Mouse (Mus musculus) lung, adult 10 weeks (tissue): ENCODE data around the gene Gm49359. TPM values are rescaled to one million over a fixed set of nuclear protein-coding genes. Genes with fewer than 3 reads are reported as not detected.

Experiments
- polyA plus RNA-seq: library from polyadenylated mRNA; stranded (reverse); fragments of 350-450 nt; fragmentation: Illumina TruSeq; extraction: RNeasy Lipid Tissue Mini Kit (QIAGEN cat#74804); gene quantifications from one replicate; pipeline ENCODE4 v1.2.3, GENCODE M21; 2014; ENCODE audit warnings: low read depth, low replicate concordance; ENCODE audit not compliant: insufficient read depth

Gm49359 gene
- 4.4 TPM for polyA plus RNA-seq

DNA sequence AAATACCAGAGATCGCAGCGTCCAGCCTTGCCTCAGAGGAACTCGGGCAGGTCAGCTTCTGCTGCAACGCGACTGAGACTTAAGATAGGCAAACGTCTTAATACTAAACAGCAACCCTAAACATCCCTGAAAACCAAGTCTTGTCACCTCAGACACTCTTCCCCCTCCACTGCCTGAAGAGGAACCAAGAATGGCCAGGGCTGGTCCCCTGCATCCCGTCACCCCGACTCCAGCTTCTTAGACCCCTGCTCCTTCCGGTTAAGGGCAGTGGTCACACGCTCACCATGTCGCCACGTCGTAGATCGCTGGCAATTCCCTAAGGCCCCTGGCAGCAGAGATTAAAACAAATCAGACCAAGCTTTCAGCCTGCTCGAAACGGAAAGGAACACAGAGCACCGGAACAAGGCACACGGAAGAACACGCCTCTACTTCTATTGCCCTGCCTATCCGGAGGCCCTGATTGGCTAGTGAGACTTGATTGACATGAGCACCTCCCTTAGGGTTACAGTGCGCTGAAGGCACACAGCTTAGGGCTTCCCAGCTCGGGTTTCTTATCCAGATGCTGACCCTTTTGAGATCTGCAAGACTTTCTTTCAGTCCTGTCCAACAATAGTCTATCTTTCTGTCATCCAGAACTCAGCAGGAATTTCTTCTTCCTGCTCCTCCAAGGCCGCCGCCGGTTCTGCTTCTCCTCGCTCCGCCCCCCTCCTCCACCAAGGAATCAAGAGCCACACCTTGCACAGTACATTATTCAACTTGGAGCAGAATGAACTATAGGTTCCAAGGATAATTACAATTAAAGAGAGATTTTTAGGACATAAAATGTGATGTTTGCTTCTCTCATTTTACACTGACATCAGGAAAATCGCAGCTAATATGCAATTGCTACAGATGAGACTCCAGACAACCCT lies at the start of gene Gm49359:
Gene Gm49359 (minus strand): TSS at position 409 of the 911 bp plus-strand sequence.

Other genes with a start within 250 kb of the Gm49359 start
- 1.5 TPM for gene Gm3604, start 83.7 kb downstream of the Gm49359 start, polyA plus RNA-seq
- gene Zfp935, start 91.7 kb upstream of the Gm49359 start, polyA plus RNA-seq: not detected
- 6.0 TPM for gene Zfp934, start 104.4 kb upstream of the Gm49359 start, polyA plus RNA-seq
- gene 6720489N17Rik, start 157.3 kb upstream of the Gm49359 start, polyA plus RNA-seq: 2.3 TPM